Mouse (Mus musculus): ENCODE data around the gene Ltb4r2. TPM values are rescaled to one million over a fixed set of nuclear protein-coding genes. Genes with fewer than 3 reads are reported as not detected.
A peak's percentile ranks its signal among the peaks of the same experiment; 100 is the strongest.

The Ltb4r2 gene
- polyA plus RNA-seq, 2 experiments from 2014 or later, result 0.40 TPM; not detected in 1

- ATAC-seq, result no peak
Observed at GRCm38 (mm10) chr14:55782361-55782960, 21.2 kb downstream of the Ltb4r2 start.

- ATAC-seq, result no peak
Observed at GRCm38 (mm10) chr14:55783171-55783957, 22.1 kb downstream of the Ltb4r2 start.

GRCm38 (mm10) chr14:55783958-55784235 lies 22.7 kb downstream of the Ltb4r2 start, which contains the start of gene Adcy4:
Adcy4 (minus strand) TSS chr14:55784095.
- no peak for ATAC-seq

- ATAC-seq, result no peak
Observed at GRCm38 (mm10) chr14:55785195-55785594, 24.0 kb downstream of the Ltb4r2 start.

- no peak for ATAC-seq
Observed at GRCm38 (mm10) chr14:55787731-55788130, 26.5 kb downstream of the Ltb4r2 start.

GRCm38 (mm10) chr14:55788256-55789050 lies 27.2 kb downstream of the Ltb4r2 start, which contains the start of gene Ripk3:
Ripk3 (minus strand) TSS chr14:55788865.
- ATAC-seq, result peak; percentile 95

GRCm38 (mm10) chr14:55793461-55793860 lies 32.2 kb downstream of the Ltb4r2 start:
- no peak for ATAC-seq

- ATAC-seq, result no peak
Observed at GRCm38 (mm10) chr14:55793946-55794345, 32.7 kb downstream of the Ltb4r2 start.

GRCm38 (mm10) chr14:55795380-55796163 lies 34.3 kb downstream of the Ltb4r2 start:
- ATAC-seq, result no peak

Other genes with a start within 250 kb of the Ltb4r2 start
- under 1 TPM in 1 of 2 experiments, not detected in 1; 0.07 TPM for gene Nrl, start 236.4 kb upstream of the Ltb4r2 start, polyA plus RNA-seq (2017; shearing (Covaris generic))
- 10 to 100 TPM; 23.6 to 33.4 TPM for gene Pck2, start 221.2 kb upstream of the Ltb4r2 start, polyA plus RNA-seq (2017; shearing (Covaris generic))
- gene Dcaf11, start 201.4 kb upstream of the Ltb4r2 start, polyA plus RNA-seq (2017; shearing (Covaris generic)), result 10 to 100 TPM; 95.9 to 97.4 TPM
- not detected for gene A730061H03Rik, start 201.0 kb upstream of the Ltb4r2 start, polyA plus RNA-seq (2017; shearing (Covaris generic))
- not detected for gene Fitm1, start 185.8 kb upstream of the Ltb4r2 start, polyA plus RNA-seq (2017; shearing (Covaris generic))
- 100 to 1,000 TPM; 700 to 830 TPM for gene Psme1, start 183.3 kb upstream of the Ltb4r2 start, polyA plus RNA-seq (2017; shearing (Covaris generic))
- gene Emc9, start 176.1 kb upstream of the Ltb4r2 start, polyA plus RNA-seq (2017; shearing (Covaris generic)), result 10 to 100 TPM; 25.2 to 28.6 TPM
- gene Psme2, start 170.3 kb upstream of the Ltb4r2 start, polyA plus RNA-seq (2017; shearing (Covaris generic)), result 100 to 1,000 TPM; 980 to 996 TPM
- 10 to 100 TPM; 32.6 to 33.3 TPM for gene Rnf31, start 169.7 kb upstream of the Ltb4r2 start, polyA plus RNA-seq (2017; shearing (Covaris generic))
- 100 to 1,000 TPM; 129 to 164 TPM for gene Irf9, start 157.9 kb upstream of the Ltb4r2 start, polyA plus RNA-seq (2017; shearing (Covaris generic))
- 1 to 10 TPM; 1.3 to 1.9 TPM for gene Rec8, start 143.4 kb upstream of the Ltb4r2 start, polyA plus RNA-seq (2017; shearing (Covaris generic))
- 10 to 100 TPM; 29.2 to 30.6 TPM for gene Ipo4, start 125.5 kb upstream of the Ltb4r2 start, polyA plus RNA-seq (2017; shearing (Covaris generic))
- gene Gm49378, start 123.5 kb upstream of the Ltb4r2 start, polyA plus RNA-seq (2017; shearing (Covaris generic)), result not detected
- gene Tm9sf1, start 117.6 kb upstream of the Ltb4r2 start, polyA plus RNA-seq (2017; shearing (Covaris generic)), result 10 to 100 TPM; 38.8 to 49.2 TPM
- 1 to 10 TPM in 1 of 2 experiments, under 1 TPM in 1; 0.57 to 2.1 TPM for gene Tssk4, start 111.2 kb upstream of the Ltb4r2 start, polyA plus RNA-seq (2017; shearing (Covaris generic))
- gene Mdp1, start 100.9 kb upstream of the Ltb4r2 start, polyA plus RNA-seq (2017; shearing (Covaris generic)), result 10 to 100 TPM; 87.8 to 88.5 TPM
- gene Gmpr2, start 89.5 kb upstream of the Ltb4r2 start, polyA plus RNA-seq (2017; shearing (Covaris generic)), result 10 to 100 TPM; 23.7 to 25.9 TPM
- gene Nedd8, start 89.3 kb upstream of the Ltb4r2 start, polyA plus RNA-seq (2017; shearing (Covaris generic)), result 100 to 1,000 TPM; 361 to 408 TPM
- gene Tinf2, start 79.6 kb upstream of the Ltb4r2 start, polyA plus RNA-seq (2017; shearing (Covaris generic)), result 10 to 100 TPM; 23.4 to 28.3 TPM
- not detected for gene Tgm1, start 47.5 kb upstream of the Ltb4r2 start, polyA plus RNA-seq (2017; shearing (Covaris generic))
- gene Rabggta, start 39.2 kb upstream of the Ltb4r2 start, polyA plus RNA-seq (2017; shearing (Covaris generic)), result 10 to 100 TPM; 53.3 to 60.8 TPM
- gene Dhrs1, start 15.7 kb upstream of the Ltb4r2 start, polyA plus RNA-seq (2017; shearing (Covaris generic)), result 10 to 100 TPM; 46.4 to 48.9 TPM
- 1 to 10 TPM; 6.0 to 8.2 TPM for gene Nop9, start 15.7 kb upstream of the Ltb4r2 start, polyA plus RNA-seq (2017; shearing (Covaris generic))
- gene Cideb, start 3.0 kb upstream of the Ltb4r2 start, polyA plus RNA-seq (2017; shearing (Covaris generic)), result not detected
- gene Ltb4r1, start 4.5 kb downstream of the Ltb4r2 start, polyA plus RNA-seq (2017; shearing (Covaris generic)), result 1 to 10 TPM; 2.5 to 5.6 TPM
- under 1 TPM in 1 of 2 experiments, not detected in 1; 0.08 TPM for gene Adcy4, start 22.7 kb downstream of the Ltb4r2 start, polyA plus RNA-seq (2017; shearing (Covaris generic))
- 10 to 100 TPM; 94.3 to 99.3 TPM for gene Ripk3, start 27.4 kb downstream of the Ltb4r2 start, polyA plus RNA-seq (2017; shearing (Covaris generic))
- not detected for gene Nfatc4, start 61.7 kb downstream of the Ltb4r2 start, polyA plus RNA-seq (2017; shearing (Covaris generic))
- gene Nynrin, start 92.6 kb downstream of the Ltb4r2 start, polyA plus RNA-seq (2017; shearing (Covaris generic)), result under 1 TPM in 1 of 2 experiments, not detected in 1; 0.08 TPM
- gene Cbln3, start 123.0 kb downstream of the Ltb4r2 start, polyA plus RNA-seq (2017; shearing (Covaris generic)), result under 1 TPM in 1 of 2 experiments, not detected in 1; 0.24 TPM
- 10 to 100 TPM in 1 of 2 experiments, 1 to 10 TPM in 1; 9.9 to 11.6 TPM for gene Khnyn, start 123.5 kb downstream of the Ltb4r2 start, polyA plus RNA-seq (2017; shearing (Covaris generic))
- gene Sdr39u1, start 138.9 kb downstream of the Ltb4r2 start, polyA plus RNA-seq (2017; shearing (Covaris generic)), result 10 to 100 TPM; 66.2 to 86.2 TPM
- not detected for gene Cma1, start 183.2 kb downstream of the Ltb4r2 start, polyA plus RNA-seq (2017; shearing (Covaris generic))
- gene Cma2, start 189.6 kb downstream of the Ltb4r2 start, polyA plus RNA-seq (2017; shearing (Covaris generic)), result not detected

Data from activated CD4-positive, CD25-positive, alpha-beta regulatory T cell, adult 4 months (primary cell).